Mouse (Mus musculus): ENCODE measurements around the gene Slc2a9. TPM values are rescaled to one million over a fixed set of nuclear protein-coding genes. Genes with fewer than 3 reads are reported as not detected.

The Slc2a9 gene
- polyA plus RNA-seq, 1 experiment from 2014 or later, result 2.7 TPM

GRCm38 (mm10) chr5:38441088-38441839, 61.7 kb downstream of the Slc2a9 start:
- POLR2A ChIA-PET, result interaction anchor here (1.4 kb wide), 1 partner anchor 81 kb away, joined by 3 read pairs; no protein-coding TSS in a partner anchor
- DNase-seq (ENCODE audit: low read depth, low spot score) (no peak), ATAC-seq (no peak)
- TF ChIP-seq CTCF (IDR thresholded peaks at IDR 0.05), result no peak
- H3K27me3 ChIP-seq, result no peaks in the 10 kb centered on the region
- in situ Hi-C loops (cut with MboI; ENCODE audit: low pct_unique_long_range_greater_than_20kb), result no loop called here
- CTCF ChIA-PET, result interaction anchor here (1.0 to 1.4 kb wide), 2 partner anchors 12 to 36 kb away, joined by 3 to 5 read pairs; no protein-coding TSS in a partner anchor

- ATAC-seq (no peak), DNase-seq (ENCODE audit: low read depth, low spot score) (no peak)
- no peaks in the 10 kb centered on the region for H3K27me3 ChIP-seq
- TF ChIP-seq CTCF (IDR thresholded peaks at IDR 0.05), result no peak
- in situ Hi-C loops (cut with MboI; ENCODE audit: low pct_unique_long_range_greater_than_20kb), result no loop called here
- CTCF ChIA-PET, result interaction anchor here (1.0 kb wide), 1 partner anchor 13 kb away, joined by 3 read pairs; no protein-coding TSS in a partner anchor
- POLR2A ChIA-PET, result no interaction called here
Measured at GRCm38 (mm10) chr5:38440252-38441005, 62.5 kb downstream of the Slc2a9 start.

DNA sequence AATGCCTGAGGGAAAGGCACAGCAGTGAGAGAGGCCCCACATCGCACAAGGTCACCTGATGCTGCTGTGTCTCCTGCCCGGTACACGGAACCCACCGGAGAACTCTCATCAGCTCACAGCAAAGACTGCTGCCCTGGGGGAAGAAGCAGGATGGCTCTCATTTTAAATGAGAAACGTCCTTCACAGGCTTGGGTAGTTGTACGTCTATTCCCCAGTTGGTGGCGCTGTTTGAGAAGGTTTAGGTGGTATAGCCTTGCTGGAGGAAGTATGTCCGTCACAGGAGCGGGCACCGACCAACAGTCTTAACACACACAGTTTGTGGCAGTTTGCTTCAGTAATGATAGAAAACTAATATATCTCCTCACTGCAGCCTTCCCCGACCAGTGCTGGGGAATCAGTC, 66.3 kb downstream of the Slc2a9 start:
- in situ Hi-C loops (cut with MboI; ENCODE audit: low pct_unique_long_range_greater_than_20kb), result no loop called here
- no peak for DNase-seq (ENCODE audit: low read depth, low spot score)
- TF ChIP-seq CTCF (IDR thresholded peaks at IDR 0.05), result no peak
- CTCF ChIA-PET, result no interaction called here
- no peak for ATAC-seq
- POLR2A ChIA-PET, result no interaction called here
- H3K27me3 ChIP-seq, result no peaks in the 10 kb centered on the region

DNA sequence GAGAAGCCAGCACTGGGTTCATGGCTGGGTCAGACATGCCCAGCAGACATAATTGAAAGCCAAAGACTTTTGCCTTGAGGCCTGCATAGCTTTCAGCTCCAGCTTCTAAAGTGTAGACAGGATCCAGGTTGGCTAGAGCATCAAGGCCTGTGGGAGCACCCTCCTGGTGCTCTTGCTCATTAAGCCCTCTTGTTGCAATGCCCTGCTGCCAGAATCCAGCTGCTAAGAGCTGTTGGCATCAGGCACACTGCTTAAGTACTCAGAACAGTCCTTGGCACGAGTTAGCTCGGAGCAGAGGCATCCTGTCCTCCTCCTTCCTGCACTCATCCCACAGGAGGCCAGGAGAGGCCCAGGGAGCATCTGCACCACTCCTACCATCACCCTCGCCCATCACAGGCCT, 68.1 kb downstream of the Slc2a9 start:
- in situ Hi-C loops (cut with MboI; ENCODE audit: low pct_unique_long_range_greater_than_20kb), result no loop called here
- no peak for DNase-seq (ENCODE audit: low read depth, low spot score)
- ChIA-PET POLR2A (no interaction called here), CTCF (interaction anchor here (1.8 kb wide), 1 partner anchor 35 kb away, joined by 6 read pairs; no protein-coding TSS in a partner anchor)
- no peak for ATAC-seq
- no peaks in the 10 kb centered on the region for H3K27me3 ChIP-seq
- TF ChIP-seq CTCF (IDR thresholded peaks at IDR 0.05), result no peak

- CTCF ChIA-PET, result interaction anchor here (0.9 to 1.2 kb wide), 6 partner anchors 9 to 154 kb away, joined by 3 read pairs; no protein-coding TSS in a partner anchor
- POLR2A ChIA-PET, result no interaction called here
- H3K27me3 ChIP-seq, result no peaks in the 10 kb centered on the region
- TF ChIP-seq CTCF (IDR thresholded peaks at IDR 0.05), result no peak
- no peak for ATAC-seq
- no peak for DNase-seq (ENCODE audit: low read depth, low spot score)
- in situ Hi-C loops (cut with MboI; ENCODE audit: low pct_unique_long_range_greater_than_20kb), result no loop called here
Measured at GRCm38 (mm10) chr5:38431201-38431600, 71.7 kb downstream of the Slc2a9 start.

GRCm38 (mm10) chr5:38429106-38429505, 73.8 kb downstream of the Slc2a9 start:
- ATAC-seq (no peak), DNase-seq (ENCODE audit: low read depth, low spot score) (no peak)
- H3K27me3 ChIP-seq, result no peaks in the 10 kb centered on the region
- ChIA-PET POLR2A (no interaction called here), CTCF (interaction anchor here (1.5 kb wide), 1 partner anchor 30 kb away, joined by 3 read pairs; no protein-coding TSS in a partner anchor)
- in situ Hi-C loops (cut with MboI; ENCODE audit: low pct_unique_long_range_greater_than_20kb), result no loop called here
- no peak for TF ChIP-seq CTCF (IDR thresholded peaks at IDR 0.05)

GRCm38 (mm10) chr5:38427757-38428156, 75.2 kb downstream of the Slc2a9 start:
- DNase-seq (ENCODE audit: low read depth, low spot score), result no peak
- ATAC-seq, result no peak
- ChIA-PET POLR2A (no interaction called here), CTCF (interaction anchor here (1.0 to 1.5 kb wide), 2 partner anchors 14 to 28 kb away, joined by 3 read pairs; no protein-coding TSS in a partner anchor)
- in situ Hi-C loops (cut with MboI; ENCODE audit: low pct_unique_long_range_greater_than_20kb), result no loop called here
- no peak for TF ChIP-seq CTCF (IDR thresholded peaks at IDR 0.05)
- no peaks in the 10 kb centered on the region for H3K27me3 ChIP-seq

GRCm38 (mm10) chr5:38425569-38425968, 77.4 kb downstream of the Slc2a9 start:
- in situ Hi-C loops (cut with MboI; ENCODE audit: low pct_unique_long_range_greater_than_20kb), result no loop called here
- no peaks in the 10 kb centered on the region for H3K27me3 ChIP-seq
- ChIA-PET CTCF (interaction anchor here (1.2 kb wide), 2 partner anchors 10 to 41 kb away, joined by 3 read pairs; no protein-coding TSS in a partner anchor), POLR2A (no interaction called here)
- no peak for DNase-seq (ENCODE audit: low read depth, low spot score)
- ATAC-seq, result no peak
- TF ChIP-seq CTCF (IDR thresholded peaks at IDR 0.05), result no peak

DNA sequence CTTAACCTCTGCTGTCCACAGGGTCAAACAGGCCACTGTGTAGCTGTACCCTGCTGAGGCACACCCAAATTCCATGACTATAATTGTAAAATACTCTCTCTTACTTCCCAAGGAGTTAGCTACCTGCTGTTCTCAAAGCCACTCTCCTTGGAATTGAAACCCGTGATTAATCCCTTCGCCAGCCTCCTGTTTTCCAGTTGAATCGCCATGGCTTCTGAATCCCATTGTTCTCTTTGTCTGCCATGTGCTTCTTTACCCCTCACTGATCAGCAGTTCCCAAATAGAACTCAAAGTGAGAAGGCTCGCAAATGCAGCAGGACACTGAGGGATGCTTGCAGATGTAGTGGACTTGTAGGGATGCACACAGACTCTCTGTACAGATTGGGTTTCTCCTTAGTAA, 80.5 kb downstream of the Slc2a9 start:
- no peaks in the 10 kb centered on the region for H3K27me3 ChIP-seq
- ATAC-seq, result no peak
- in situ Hi-C loops (cut with MboI; ENCODE audit: low pct_unique_long_range_greater_than_20kb), result no loop called here
- ChIA-PET POLR2A (interaction anchor here (0.5 kb wide), 1 partner anchor 409 kb away, joined by 3 read pairs; no protein-coding TSS in a partner anchor), CTCF (interaction anchor here (1.1 to 2.2 kb wide), 4 partner anchors 9 to 114 kb away, joined by 3 to 4 read pairs (median 4); no protein-coding TSS in a partner anchor)
- DNase-seq (ENCODE audit: low read depth, low spot score), result no peak
- no peak for TF ChIP-seq CTCF (IDR thresholded peaks at IDR 0.05)

- no peak for DNase-seq (ENCODE audit: low read depth, low spot score)
- ChIA-PET POLR2A (no interaction called here), CTCF (no interaction called here)
- TF ChIP-seq CTCF (IDR thresholded peaks at IDR 0.05), result no peak
- ATAC-seq, result no peak
- in situ Hi-C loops (cut with MboI; ENCODE audit: low pct_unique_long_range_greater_than_20kb), result no loop called here
- H3K27me3 ChIP-seq, result no peaks in the 10 kb centered on the region
Measured at GRCm38 (mm10) chr5:38418799-38419198, 84.1 kb downstream of the Slc2a9 start.

GRCm38 (mm10) chr5:38403612-38404011, 99.3 kb downstream of the Slc2a9 start:
- in situ Hi-C loops (cut with MboI; ENCODE audit: low pct_unique_long_range_greater_than_20kb), result no loop called here
- no peak for DNase-seq (ENCODE audit: low read depth, low spot score)
- POLR2A ChIA-PET, result no interaction called here
- no peak for TF ChIP-seq CTCF (IDR thresholded peaks at IDR 0.05)
- H3K27me3 ChIP-seq, result no peaks in the 10 kb centered on the region
- no peak for ATAC-seq
- CTCF ChIA-PET, result interaction anchor here (1.1 to 4.2 kb wide), 2 partner anchors 10 to 20 kb away, joined by 3 to 22 read pairs; no protein-coding TSS in a partner anchor

Data from Patski (cell line).